Mouse (Mus musculus): ENCODE measurements around the gene Akr1c21. TPM values are rescaled to one million over a fixed set of nuclear protein-coding genes. Genes with fewer than 3 reads are reported as not detected.

Akr1c21 gene
- polyA plus RNA-seq (2012; rRNA removed), result not detected in 2 replicates

DNA sequence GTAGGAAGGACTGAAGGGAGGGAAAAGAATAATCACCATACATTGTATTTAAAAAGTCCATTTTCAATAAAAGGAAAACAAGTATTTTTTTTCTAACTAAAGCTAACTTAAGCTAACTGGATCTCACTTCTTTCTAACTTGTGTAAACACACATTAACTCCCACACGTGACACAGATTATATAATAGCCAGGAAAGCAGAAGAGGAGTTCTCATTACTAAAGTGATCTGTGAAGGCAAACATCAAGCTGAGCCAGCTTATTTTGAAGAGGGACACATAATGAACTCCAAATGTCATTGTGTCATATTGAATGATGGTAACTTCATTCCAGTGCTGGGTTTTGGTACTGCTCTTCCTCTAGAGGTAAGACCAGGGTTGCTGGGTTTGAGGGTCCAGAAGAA is at the start of gene Akr1c21:
Akr1c21 (plus strand) TSS at position 205 of the 400 bp plus-strand sequence.

DNA sequence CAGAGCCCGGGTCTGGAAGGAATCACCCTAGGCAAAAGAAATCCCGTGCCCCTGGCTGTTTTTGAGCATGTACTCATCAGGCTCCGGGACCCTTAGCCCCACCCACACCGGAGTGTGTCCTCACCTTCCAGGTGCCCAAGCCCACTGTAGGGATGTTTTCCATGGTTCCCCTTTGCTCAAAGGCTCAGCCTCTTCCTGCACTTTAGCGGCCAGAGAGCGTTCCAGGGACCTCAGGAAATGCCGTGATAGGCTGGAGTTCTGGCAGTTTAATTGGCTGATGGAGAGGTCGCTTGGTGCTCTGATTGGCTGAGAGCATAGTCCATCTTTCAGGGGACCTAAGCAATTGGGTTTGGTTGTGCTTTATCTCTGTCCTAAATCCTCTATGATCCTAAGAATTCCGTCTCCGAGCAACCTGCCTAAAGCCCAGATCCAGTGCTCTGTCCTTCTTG is 35.1 kb downstream of the Akr1c21 start, which contains the start of gene Akr1e1:
Akr1e1 (minus strand) TSS at position 214 of the 449 bp plus-strand sequence.

Other genes starting within 250 kb of the Akr1c21 start
- not detected in 2 replicates for gene Akr1c6, start 139.8 kb upstream of the Akr1c21 start, polyA plus RNA-seq (2012; rRNA removed)
- not detected in 2 replicates for gene Akr1c20, start 50.7 kb upstream of the Akr1c21 start, polyA plus RNA-seq (2012; rRNA removed)
- gene Akr1e1, start 35.1 kb downstream of the Akr1c21 start, polyA plus RNA-seq (2012; rRNA removed), result 1.1 and 1.7 TPM in 2 replicates